Comparison of ENCODE assay signal across 8 mouse cellular contexts in genomic region chr1:180421165-180421909, GRCm38 (mm10).
A peak's percentile ranks its signal among the peaks of the same experiment; 100 is the strongest.
DNase-seq lines count a peak whose midpoint lies in the region; ATAC-seq and TF ChIP-seq lines count a peak whose summit lies in the region.

No protein-coding gene starts in this region.

- no peaks in the 10 kb centered on the region for H3K4me1 ChIP-seq in lung, postnatal 0 days (ENCODE audit: insufficient read depth, low read depth, low read length)
- H3K4me1 ChIP-seq in hindbrain, embryonic 15.5 days (replicated peaks) = peaks cover 19% of the 10 kb centered on the region
- H3K4me1 ChIP-seq in stomach, embryonic 16.5 days (ENCODE audit: control insufficient read depth, insufficient read depth, low read length) = peaks cover 12% of the 10 kb centered on the region

- H3K27me3 ChIP-seq in lung, postnatal 0 days (replicated peaks; ENCODE audit: insufficient read depth, low read length) = no peaks in the 10 kb centered on the region
- no peaks in the 10 kb centered on the region; the same call in 1 of the 2 replicates for H3K27me3 ChIP-seq in hindbrain, embryonic 15.5 days
- H3K27me3 ChIP-seq in stomach, embryonic 16.5 days (ENCODE audit: control insufficient read depth, insufficient read depth, low read length) = no peaks in the 10 kb centered on the region

- WGBS in lung, postnatal 0 days = 58% methylated on average over 25 of the region's 25 CpGs
- 49% methylated on average over 25 of the region's 25 CpGs for WGBS in hindbrain, embryonic 15.5 days
- 63% methylated on average over 25 of the region's 25 CpGs for WGBS in stomach, embryonic 16.5 days

- no peak for ATAC-seq in lung, postnatal 0 days
- ATAC-seq in hindbrain, embryonic 15.5 days (ENCODE audit: low FRiP score, low read depth) = peak; percentile 29
- ATAC-seq in stomach, embryonic 16.5 days (ENCODE audit: insufficient read depth, low FRiP score) = no peak

- intact Hi-C loops in gastrocnemius, adult 2 months (cut with DNase I) = no loop called here
- intact Hi-C loops in gastrocnemius, postnatal 36 days (cut with DNase I) = no loop called here

- TF ChIP-seq CTCF in gastrocnemius, adult 2 months (IDR thresholded peaks at IDR 0.05) = no peak
- no peak for TF ChIP-seq CTCF in lung, postnatal 0 days (IDR thresholded peaks at IDR 0.05)

- H3K36me3 ChIP-seq in lung, postnatal 0 days (ENCODE audit: insufficient read depth, low read length) = peaks cover 15% of the 10 kb centered on the region
- no peaks in the 10 kb centered on the region for H3K36me3 ChIP-seq in hindbrain, embryonic 15.5 days
- H3K36me3 ChIP-seq in stomach, embryonic 16.5 days (ENCODE audit: control insufficient read depth, insufficient read depth, low read length) = no peaks in the 10 kb centered on the region; the same call in 1 of the 2 replicates

- DNase-seq in gastrocnemius, adult 2 months = no peak
- no peak for DNase-seq in gastrocnemius, postnatal 36 days
- no peak for DNase-seq in lung, postnatal 0 days (ENCODE audit: low spot score)
- no peak for DNase-seq in lung, postnatal 25 days (ENCODE audit: low spot score)
- DNase-seq in cerebellum, postnatal 4 days (ENCODE audit: low spot score in 2 of 2) = no peak
- DNase-seq in thymus, adult 18-20 months = no peak

- TF ChIP-seq EP300 in lung, postnatal 0 days (IDR thresholded peaks at IDR 0.05) = no peak

- H3K27ac ChIP-seq in gastrocnemius, adult 2 months = peak overlapping the region; percentile 75
- H3K27ac ChIP-seq in lung, postnatal 0 days (ENCODE audit: low read length) = peak overlapping the region; percentile 33; the same call in 1 of the 2 replicates
- peak overlapping the region; percentile 56 for H3K27ac ChIP-seq in hindbrain, embryonic 15.5 days (replicated peaks)
- H3K27ac ChIP-seq in stomach, embryonic 16.5 days (ENCODE audit: low read length) = peak overlapping the region; percentile 25; the same call in 1 of the 2 replicates

- H3K4me3 ChIP-seq in gastrocnemius, adult 2 months = peak overlapping the region; percentile 9; the same call in 1 of the 2 replicates
- no peak overlapping the region for H3K4me3 ChIP-seq in lung, postnatal 0 days (ENCODE audit: low read depth, low read length)
- no peak overlapping the region for H3K4me3 ChIP-seq in hindbrain, embryonic 15.5 days
- H3K4me3 ChIP-seq in stomach, embryonic 16.5 days (replicated peaks; ENCODE audit: low read length) = no peak overlapping the region

- no peak overlapping the region for H3K9ac ChIP-seq in lung, postnatal 0 days (replicated peaks; ENCODE audit: low read depth)
- H3K9ac ChIP-seq in hindbrain, embryonic 15.5 days = 0 out of 2 replicates have a peak overlapping the region, but pooled peaks have one; percentile 11
- 0 out of 2 replicates have a peak overlapping the region, but pooled peaks have one; percentile 12 for H3K9ac ChIP-seq in stomach, embryonic 16.5 days (ENCODE audit: low read length)

- no peak overlapping the region for H3K4me2 ChIP-seq in lung, postnatal 0 days (replicated peaks; ENCODE audit: low read depth, low read length)
- H3K4me2 ChIP-seq in hindbrain, embryonic 15.5 days = peak overlapping the region; percentile 33
- no peak overlapping the region for H3K4me2 ChIP-seq in stomach, embryonic 16.5 days (ENCODE audit: low read depth, low read length)

- H3K9me3 ChIP-seq in lung, postnatal 0 days (ENCODE audit: low read length) = no peaks in the 10 kb centered on the region
- H3K9me3 ChIP-seq in hindbrain, embryonic 15.5 days = no peaks in the 10 kb centered on the region
- H3K9me3 ChIP-seq in stomach, embryonic 16.5 days (replicated peaks; ENCODE audit: control insufficient read depth, low read length) = no peaks in the 10 kb centered on the region

Comparison
In these comparisons a context has a peak if more than half of its experiments do, and no peak if none do; other contexts are left out.
1. H3K27ac ChIP-seq: peak in every context shown above with its lines; median percentile 75 in gastrocnemius, adult 2 months; 56 in hindbrain, embryonic 15.5 days; 33 in lung, postnatal 0 days; 25 in stomach, embryonic 16.5 days.